Mouse (Mus musculus) gastrocnemius, postnatal 14 days (tissue): ENCODE results near the gene Ptrh1. TPM values are rescaled to one million over a fixed set of nuclear protein-coding genes. Genes with fewer than 3 reads are reported as not detected.
A peak's percentile ranks its signal among the peaks of the same experiment; 100 is the strongest.

Experiments used
- DNase-seq: peaks from one replicate; pipeline ENCODE4 v3.0.0; 2021; ENCODE audit warnings: mixed read lengths
- intact Hi-C: fragments of 180-260 bp; cut with DNase I; formaldehyde crosslinking; loops from one replicate; pipeline ENCODE4 v1.15.1; 2025; ENCODE audit warnings: low total_unique reads
- total RNA-seq, 2 experiments: library from RNA; stranded (reverse); gene quantifications; 2 replicates each; pipeline ENCODE4 v1.2.3; 2021

Gene Ptrh1
- total RNA-seq, 2 experiments from 2014 or later = 2.4 to 3.0 TPM

DNA sequence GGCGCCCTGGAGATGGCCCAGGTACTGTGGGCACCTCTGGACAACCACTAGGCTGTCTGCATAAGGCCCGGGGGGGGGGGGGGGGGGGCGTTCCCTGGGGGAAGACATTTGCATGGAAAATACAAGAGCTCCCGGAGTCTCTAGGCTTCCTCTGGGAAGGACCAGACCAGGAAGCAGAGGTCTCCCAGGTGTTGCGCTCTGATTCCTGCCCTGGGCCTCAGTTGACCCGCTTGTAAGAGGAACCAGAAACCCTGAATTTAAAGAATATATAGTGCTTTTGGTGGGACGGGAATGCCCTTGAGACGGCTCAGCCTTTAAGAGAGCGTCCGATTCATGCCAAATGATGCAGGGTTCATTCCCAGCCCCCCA lies 23.9 kb upstream of the Ptrh1 start:
- intact Hi-C loops = no loop called here
- no peak for DNase-seq

DNA sequence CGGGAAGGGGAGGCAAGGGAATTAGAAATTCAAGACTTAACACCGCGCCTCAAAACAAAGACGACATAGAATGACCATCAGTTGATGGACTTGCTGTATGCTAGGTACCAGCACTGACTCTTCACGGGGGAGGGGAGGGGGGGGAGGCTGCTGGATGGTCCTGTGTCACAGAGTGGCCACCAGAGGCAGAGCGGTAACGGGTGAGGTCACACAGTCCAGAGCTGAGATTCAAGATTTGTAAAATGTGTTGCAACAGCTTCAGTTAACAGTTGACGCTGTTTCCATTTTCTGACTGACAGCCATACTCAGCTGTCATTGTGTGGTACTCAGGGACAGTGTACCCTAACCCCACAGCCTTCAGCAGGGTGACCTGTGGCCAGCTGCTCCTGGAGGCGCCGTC lies 23.4 kb upstream of the Ptrh1 start:
- DNase-seq = no peak
- intact Hi-C loops = no loop called here

DNA sequence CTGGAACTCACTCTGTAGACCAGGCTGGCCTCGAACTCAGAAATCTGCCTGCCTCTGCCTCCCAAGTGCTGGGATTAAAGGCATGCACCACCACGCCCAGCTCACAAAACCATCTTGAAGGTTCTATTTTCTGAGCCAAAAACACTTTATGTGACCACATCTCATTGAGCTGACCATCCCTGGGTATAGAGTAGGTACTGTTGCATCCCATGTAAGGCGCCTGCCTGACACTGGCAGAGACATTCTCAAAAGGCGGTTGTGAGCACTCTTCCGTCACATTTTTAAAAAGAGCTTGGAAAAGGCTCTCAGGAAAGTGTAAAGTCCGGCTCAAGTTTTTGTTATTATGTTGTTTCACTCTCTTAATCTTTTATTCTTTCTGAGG lies 18.9 kb upstream of the Ptrh1 start:
- no peak for DNase-seq
- intact Hi-C loops = no loop called here

DNA sequence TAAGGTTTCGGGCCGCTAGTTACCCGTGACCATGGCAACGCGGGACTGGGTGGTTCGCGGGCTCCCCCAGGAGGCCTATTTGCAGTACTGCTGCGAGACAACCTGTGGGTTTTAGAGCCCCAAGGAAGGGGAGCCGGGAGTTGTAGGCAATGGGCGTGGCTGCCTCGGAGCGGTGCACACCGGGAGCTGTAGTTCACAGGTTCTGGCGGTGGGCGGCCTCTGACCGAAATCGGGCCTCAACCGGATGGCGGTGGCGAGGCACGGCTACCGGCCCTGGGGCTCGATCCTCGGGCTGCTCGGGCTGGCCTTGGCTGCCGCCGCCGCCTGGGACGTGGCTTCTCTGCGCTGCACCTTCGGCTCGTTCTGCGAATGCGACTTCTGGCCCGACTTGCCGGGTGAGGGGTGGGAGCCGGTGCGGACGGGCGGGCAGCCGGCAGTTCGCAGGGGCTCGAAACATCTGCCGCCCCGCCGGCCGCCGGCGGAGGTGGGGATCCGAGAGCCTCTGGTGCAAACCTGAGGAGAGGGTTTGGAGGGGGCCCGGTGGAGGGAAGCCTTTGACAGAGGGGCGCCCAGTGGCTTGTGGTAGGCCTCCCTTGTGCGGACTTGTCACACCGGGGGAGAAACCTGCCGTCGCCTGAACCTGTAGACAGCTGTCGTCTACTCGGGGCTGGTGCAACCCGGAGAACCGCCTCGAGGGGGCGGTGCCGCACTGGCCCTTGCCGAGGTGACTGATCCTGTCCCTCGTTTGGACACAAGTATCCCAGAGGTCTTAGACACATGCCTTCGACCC lies 18.3 kb upstream of the Ptrh1 start, which contains the start of gene Tor2a:
Tor2a (plus strand) TSS at position 179 of the 790 bp plus-strand sequence.
- peak; percentile 98 for DNase-seq
- intact Hi-C loops = no loop called here

DNA sequence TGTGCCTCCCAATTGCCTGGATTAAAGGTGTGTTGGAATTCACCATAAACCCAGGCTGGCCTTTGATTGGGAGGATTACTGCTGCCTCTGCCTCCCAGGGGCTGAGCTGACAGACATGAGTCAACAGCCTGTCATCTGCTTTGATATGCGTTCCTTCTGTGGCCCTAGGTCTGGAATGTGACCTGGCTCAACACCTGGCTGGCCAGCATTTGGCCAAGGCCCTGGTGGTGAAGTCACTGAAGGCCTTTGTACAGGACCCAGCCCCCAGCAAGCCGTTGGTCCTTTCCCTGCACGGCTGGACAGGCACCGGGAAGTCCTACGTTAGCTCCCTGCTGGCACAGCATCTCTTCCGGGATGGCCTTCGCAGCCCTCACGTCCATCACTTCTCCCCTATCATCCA lies 17.1 kb upstream of the Ptrh1 start:
- intact Hi-C loops = no loop called here

DNA sequence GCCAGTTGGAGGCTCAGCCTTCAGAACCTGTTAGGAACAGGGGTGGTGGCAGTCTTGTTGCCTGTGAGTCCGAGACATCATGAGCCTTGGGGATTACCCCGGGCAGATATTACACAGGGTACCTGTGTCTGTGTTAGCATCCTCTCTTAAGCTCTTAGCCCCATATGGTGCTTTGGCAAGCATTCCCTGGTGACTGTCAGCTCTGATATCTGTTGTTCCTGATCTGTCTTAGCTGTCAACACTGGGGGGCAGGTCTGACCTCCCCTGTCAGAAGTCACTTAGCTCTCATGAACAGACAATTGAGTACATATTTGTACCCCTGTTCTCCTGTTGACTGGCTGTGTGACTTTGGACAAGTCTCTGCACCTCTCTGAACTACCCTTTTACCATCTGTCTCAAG lies 16.6 kb upstream of the Ptrh1 start:
- no peak for DNase-seq
- intact Hi-C loops = no loop called here

More for the DNA sequence above, 17.1 kb upstream of the Ptrh1 start:
- no peak for DNase-seq

DNA sequence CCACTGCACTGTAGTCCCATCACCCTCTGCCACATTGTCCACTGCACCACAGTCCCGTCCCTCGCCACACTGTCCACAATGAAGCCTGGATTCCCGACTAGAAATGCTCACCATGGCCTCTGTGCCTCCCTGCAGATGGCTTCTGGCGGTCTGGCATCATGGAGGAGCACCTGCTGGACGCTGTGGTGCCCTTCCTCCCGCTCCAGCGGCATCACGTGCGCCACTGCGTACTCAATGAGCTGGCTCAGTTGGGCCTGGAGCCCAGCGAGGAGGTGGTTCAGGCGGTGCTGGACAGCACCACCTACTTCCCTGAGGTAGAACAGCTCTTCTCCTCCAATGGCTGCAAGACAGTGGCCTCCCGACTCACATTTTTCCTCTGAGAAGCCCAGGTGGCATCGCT lies 14.2 kb upstream of the Ptrh1 start:
- DNase-seq = no peak
- intact Hi-C loops = no loop called here

DNA sequence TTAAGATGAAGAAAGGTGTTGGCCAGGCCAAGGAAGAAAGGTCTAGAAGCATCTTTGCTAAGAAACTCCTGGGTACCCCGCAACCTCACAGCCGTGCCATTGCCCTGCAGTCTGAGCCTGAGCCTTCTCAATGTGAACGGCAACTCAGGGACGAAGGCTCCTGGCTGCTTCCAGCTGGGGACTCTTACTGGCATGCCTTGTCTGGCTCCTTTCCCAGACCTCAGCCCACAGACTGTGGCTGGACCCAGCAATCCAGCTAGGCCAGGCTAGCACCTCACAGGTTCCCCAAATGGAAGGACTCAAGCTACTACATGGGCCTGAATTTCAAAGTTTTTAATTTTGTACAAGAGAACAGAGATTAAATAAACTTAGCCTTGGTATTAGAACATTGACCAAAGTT lies 13.7 kb upstream of the Ptrh1 start:
- DNase-seq = no peak
- intact Hi-C loops = no loop called here

DNA sequence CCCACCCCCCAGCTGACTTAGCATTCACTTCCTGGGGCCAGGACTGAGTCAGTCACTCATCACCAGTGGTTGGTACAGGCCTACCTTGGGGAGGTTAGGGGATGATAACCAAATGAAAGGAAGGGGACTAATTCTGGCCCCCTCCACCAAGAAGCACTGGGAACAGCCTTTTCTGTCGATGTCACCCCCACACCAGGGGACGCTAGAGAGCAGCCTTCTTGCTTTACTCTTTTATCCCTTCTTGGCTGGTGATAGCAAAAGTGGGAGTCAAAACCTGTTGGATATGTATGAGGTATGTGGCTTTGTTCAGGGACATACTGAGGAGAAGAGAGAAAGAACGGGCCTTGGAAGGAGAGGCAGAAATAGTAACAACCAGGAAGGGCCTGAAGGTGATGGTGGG lies 12.2 kb upstream of the Ptrh1 start:
- DNase-seq = no peak
- intact Hi-C loops = no loop called here

DNA sequence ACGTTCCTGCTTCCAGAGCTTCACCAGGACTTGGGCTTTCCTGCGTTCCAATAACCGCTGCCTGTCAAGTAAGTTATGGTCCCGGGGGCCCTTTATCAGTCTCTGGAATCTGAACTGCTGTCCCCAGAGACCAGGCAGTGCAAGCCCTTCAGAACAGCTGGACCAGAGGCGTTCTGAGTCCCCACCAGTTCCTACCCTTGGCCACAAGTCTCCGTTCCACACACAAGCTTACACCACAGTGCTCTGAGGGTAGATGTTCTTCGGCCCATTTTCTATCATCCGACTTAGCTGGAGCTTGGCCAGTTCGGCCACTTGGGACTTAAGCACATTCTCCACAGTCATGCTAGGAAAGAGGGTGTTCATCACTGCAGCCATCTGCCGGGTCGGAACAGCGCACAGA lies 8.3 kb upstream of the Ptrh1 start:
- no peak for DNase-seq
- intact Hi-C loops = no loop called here

DNA sequence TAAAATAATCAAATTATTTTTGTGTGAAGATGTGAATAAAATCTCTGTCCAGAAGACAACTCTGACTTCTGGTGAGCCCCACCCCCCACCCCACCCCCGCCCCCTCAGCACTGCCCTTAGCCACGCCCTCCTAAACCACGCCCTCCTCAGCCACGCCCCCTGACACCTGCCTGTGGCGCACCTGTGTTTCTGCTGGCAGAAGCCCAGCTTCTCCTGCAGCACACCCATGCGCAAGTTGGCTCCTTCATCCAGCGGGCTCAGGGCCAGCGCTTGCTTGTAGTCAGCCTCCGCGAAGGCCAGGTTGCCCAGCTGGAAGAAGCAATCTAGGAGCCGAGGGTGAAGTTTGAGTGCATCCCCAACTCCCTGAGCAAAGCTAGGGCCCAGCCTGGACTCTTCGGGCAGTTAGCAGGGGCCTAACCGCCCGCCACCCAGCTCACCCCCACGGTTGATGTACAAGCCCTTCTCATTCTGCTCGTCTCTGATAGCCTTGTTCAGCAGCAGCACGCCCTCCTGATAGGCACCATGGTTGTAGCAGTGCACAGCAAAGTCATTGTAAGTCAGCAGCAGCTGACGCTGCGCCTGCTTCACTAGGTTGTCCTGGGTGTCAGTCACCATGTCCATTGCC lies 6.8 kb upstream of the Ptrh1 start:
- intact Hi-C loops = no loop called here
- DNase-seq = no peak

DNA sequence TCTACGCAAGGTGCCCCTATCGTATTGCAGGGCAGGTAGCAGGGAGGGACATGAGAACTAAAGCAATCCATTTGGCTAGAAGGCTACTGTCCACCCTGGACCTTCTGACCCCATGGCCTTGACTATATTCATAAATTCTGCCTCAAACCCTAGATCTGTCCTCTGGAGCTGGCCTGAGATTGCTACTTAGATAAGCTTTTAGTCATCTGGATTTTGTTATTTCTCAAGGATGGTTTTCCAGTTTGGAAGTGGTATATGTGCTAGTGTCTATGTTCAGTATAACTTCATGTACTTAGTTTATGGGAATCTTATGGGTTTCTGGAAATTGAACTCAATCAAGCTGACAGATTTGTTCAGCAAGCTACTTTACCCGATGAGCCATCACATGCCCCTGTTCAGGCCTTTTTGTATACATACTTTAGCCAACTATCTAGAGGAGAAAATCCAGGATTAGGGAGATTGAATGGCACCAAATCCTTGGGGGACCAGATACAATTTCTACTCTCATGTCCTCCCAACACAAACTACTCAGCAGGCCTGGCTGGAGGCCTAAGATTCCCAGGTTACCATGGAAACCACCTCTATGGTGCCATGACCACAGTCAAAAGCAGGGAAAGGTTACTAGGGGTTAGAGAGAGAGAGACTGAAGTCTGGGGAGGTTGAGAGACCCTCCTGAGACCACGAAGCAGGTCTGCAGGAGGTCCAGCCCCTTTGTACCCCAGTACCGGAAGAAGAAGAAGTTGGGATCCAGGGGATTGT lies 6.1 kb upstream of the Ptrh1 start:
- no peak for DNase-seq
- intact Hi-C loops = no loop called here

DNA sequence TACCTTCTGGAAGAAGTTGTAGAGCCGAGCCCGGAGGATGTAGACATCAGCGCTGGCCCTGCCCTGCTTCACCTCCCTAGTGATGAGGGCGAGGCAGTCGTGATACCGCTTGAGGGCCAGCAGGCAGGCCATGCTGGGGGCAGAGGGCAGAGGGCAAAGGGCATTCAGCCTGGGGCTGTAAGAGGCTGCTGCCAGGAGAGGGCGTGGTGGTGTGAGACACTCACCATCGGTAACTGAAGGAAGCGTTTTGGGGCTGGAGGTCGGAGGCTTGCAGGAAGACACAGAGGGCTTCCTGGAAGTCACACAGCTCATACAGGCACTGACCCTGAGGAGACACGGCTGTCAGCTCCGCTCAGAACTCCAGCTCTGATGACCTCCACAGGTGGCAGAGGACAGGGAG lies 3.7 kb upstream of the Ptrh1 start:
- DNase-seq = no peak
- intact Hi-C loops = no loop called here

DNA sequence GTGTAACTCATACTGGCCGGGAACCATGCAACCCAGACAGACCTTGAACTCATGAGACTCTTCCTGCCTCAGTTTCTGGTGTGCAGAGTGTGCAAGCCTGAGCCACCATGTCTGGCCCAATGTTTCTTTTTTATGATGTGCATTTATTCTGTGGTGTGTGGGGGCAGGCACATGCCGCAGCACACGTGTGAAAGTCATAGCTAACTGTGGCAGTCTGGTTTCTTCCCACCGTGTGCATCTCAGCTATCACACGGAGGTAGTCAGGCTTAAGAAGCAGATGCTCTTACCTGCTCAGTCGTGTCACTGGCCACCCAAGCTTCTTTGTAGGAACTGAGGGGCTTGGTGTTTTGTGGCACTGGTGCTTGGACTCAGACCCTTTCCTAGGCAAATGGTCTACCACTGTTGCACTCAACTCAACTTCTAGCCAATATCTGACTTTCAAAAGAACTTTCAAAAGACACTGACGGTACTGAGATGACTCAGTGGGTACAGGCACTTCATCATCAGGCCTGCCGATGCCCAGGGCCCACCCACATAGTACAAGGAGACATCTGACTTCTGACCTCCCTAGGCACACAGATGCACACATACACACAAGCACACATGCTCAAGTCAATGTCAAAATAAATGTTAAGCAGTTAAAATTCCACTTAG lies 2.8 kb upstream of the Ptrh1 start:
- intact Hi-C loops = no loop called here
- DNase-seq = no peak

DNA sequence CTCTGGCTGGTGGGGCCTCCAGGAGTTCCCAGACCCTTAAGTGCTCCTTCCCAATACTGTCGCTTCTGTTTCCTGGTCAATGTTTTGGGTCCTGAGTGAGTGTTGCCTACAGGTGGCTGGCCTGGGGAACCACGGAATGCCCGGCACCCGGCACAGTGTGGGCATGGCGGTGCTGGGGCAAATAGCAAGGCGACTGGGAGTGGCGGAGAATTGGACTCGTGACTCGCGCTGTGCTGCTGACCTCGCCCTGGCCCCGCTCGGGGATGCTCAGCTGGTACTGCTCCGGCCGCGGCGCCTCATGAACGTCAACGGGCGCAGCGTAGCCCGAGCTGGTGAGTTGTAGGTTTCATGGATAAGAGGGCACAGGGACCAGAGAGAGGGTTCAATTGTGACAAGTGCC lies 606 bp downstream of the Ptrh1 start:
- DNase-seq = no peak
- intact Hi-C loops = no loop called here

DNA sequence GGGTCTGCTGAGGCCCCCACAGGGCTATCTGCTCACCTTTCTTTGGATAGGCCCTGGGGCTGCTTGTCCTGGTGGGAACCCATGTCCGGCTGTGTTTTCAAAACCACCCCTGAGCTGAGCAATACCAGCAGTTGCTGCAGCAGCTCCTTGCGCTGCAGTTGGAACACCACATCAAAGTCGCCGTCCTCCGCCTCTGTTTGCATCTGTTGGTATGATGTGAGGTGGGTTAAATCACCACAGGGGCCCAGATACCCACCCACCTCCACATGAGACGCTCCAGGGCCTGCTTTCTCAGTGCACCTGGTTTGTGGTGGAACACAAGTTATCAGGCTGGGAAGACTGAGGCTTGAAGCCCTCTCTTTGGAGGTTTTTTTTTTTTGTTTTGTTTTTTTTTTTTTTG lies 2.5 kb downstream of the Ptrh1 start:
- intact Hi-C loops = loop anchor here (2.0 kb wide), 1 partner anchor 79 kb away; no protein-coding TSS in a partner anchor
- DNase-seq = no peak

DNA sequence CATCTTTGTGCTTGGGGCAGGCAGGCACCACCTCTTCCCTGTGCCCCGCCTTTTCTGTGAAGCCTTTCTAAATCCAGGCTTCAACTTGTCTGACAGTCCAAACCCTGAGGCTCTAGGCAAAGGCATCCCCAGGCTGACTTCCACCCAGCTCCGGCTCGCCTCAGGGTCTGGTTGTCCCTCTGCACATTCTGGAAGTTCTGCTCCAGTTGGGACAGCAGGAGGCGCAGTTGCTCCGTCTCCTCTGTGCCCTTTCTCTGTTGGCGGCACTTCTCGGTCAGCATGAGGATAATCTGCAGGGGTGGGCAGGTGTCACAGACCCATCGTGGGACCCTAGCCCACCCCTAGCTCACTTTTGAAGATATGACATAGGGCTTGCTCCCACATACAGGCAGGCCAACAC lies 3.5 kb downstream of the Ptrh1 start:
- intact Hi-C loops = loop anchor here (2.0 kb wide), 1 partner anchor 78 kb away; no protein-coding TSS in a partner anchor
- DNase-seq = peak; percentile 74

DNA sequence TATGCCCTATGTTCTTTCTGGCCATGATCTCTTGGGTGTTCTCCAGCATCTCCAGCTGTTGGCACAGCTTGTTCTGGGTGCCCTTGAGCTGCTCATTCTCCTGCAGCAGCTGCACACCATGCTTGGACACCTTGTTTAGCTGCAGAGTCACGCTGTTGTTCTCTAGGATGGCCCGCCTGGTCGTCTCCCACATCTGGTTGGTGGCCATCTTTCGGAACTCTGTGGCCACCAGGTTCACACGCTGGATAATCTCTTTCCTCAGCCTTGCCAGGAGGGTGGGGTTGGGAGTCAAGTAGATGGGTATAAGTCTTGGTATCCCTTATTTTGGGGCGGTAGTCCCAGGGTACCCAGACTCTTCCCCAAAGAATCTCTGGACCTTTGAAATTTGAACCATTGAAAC lies 4.1 kb downstream of the Ptrh1 start:
- intact Hi-C loops = loop anchor here (2.0 kb wide), 1 partner anchor 77 kb away; no protein-coding TSS in a partner anchor
- DNase-seq = no peak

DNA sequence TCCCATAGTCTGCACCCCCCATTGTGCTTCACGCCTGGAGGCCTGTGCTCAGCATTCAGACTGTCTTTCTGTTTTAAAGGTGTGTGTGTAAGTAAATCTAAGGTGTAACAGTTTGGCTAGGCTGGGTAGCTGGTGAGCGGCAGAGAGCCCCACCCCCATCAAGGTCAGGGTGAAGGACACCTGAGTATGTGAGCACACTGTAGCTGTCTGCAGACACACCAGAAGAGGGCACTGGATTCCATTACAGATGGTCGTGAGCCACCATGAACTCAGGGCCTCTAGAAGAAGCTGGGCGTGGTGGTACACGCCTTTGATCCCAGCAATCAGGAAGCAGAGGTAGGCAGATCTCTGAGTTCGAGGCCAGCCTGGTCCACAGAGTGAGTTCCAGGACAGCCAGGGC lies 6.1 kb downstream of the Ptrh1 start:
- DNase-seq = no peak
- intact Hi-C loops = no loop called here

DNA sequence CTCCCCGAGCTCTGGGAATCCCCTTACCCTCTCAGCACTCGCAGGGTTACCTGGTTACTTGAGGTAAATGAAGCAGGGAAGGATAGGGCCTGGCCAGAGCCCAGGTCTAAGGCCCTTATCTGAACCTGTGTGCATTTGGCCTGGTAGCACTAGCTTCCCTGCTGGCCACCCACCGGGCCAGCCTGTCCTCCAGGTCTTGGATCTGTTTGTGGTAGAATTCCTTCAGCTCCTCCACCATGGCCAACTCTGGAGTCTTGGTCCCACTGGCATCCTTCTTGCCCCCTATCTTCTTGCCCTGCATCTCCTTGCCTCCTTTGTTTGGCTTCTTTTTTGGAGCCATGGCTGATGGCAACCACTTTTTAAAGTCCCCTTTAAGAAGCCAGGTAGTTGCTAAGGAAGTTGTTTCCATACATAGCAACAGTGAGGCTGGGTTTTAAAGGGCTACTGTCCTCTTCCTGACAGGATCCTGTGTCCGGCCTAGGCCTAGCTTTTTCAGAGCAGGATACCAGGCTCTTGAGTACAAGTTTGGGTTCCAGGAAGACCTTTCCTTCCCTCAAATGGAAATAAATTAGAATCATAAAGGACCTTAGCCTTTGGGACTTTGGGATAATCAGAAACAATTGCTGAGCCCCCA lies 8.6 kb downstream of the Ptrh1 start, which contains the start of gene Cfap157:
Cfap157 (minus strand) TSS at position 381 of the 634 bp plus-strand sequence.
- intact Hi-C loops = no loop called here
- DNase-seq = no peak
